Mouse (Mus musculus) gonadal fat pad, adult 2 months (tissue): ENCODE data around the gene Taf3. TPM values are rescaled to one million over a fixed set of nuclear protein-coding genes. Genes with fewer than 3 reads are reported as not detected.

Experiments used
- DNase-seq: peaks from one replicate; pipeline ENCODE4 v3.0.0-alpha.2; 2012; ENCODE audit warnings: low read depth
- polyA plus RNA-seq: library from polyadenylated mRNA; depleted of rRNA; stranded (reverse); fragments of >200 nt; gene quantifications from 2 replicates; pipeline ENCODE4 v1.2.3, GENCODE M21; 2012; rRNA removed

Taf3 gene
- polyA plus RNA-seq, 1 experiment: 7.7 TPM

DNA sequence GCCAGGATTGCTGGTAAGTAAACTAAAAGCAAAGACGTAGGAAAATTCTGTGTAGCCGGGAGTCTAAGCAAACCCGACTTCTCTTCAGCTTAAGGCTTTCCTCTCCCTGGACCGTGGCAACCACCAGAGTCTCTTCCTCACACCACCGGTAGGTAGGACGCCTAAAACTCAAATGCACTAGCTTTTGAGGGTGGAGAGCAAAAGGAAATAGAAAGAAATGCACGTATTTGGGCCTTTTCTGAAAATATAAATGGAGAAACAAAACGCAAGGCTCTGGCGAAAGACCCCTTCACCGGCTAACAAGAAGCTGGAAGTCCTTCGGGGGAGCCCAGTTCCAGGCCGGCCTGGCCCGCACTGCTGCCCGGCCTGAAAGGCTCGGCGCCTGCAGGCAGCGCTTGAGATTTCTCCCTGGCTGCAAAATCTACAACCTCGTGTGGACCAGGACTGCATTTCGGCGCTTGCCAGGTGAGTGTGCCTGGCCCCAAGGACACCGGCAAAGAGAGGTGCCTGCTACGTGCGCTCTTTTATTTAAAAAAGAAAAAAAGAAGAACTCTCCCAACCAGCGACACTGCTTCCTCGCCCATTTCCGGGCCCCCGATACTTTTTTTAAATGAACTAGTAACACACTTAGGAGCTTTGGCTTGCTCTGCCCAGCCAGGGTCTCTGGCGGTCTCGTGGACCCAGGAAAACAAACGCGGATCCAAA, 171.6 kb downstream of the Taf3 start:
- DNase-seq: no peak

DNA sequence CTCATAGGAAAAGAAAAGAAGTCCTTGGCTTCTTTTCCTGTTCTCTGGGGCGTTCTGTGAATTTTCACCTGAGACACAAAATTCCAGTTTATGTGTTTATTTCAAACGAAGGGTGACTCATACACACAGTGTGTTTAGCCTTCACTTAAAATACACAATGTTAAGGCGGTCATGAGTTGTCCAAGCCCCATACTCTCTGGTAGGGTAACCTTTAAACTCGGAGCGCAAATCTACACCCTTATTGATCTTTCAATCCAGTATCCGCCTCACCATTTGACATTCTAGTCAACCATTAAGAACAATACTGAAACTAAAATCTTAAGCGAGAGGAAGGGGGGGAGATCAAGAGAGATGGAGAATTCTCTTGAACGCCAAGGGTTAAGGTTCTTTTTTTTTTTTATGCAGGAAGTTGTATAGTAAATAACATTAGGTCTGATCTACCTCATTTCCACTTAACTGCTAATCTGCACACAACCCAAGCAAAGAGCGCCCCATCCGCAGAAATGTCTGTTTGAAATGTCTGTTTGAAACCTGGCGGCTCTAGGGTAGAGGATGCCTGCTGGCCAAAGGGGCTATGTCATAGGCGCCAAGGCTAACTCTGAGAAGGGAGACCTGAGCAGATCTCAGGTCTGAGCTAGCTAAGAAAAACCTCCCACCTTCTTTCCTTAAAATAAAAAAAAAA, 172.6 kb downstream of the Taf3 start:
- DNase-seq: no peak

DNA sequence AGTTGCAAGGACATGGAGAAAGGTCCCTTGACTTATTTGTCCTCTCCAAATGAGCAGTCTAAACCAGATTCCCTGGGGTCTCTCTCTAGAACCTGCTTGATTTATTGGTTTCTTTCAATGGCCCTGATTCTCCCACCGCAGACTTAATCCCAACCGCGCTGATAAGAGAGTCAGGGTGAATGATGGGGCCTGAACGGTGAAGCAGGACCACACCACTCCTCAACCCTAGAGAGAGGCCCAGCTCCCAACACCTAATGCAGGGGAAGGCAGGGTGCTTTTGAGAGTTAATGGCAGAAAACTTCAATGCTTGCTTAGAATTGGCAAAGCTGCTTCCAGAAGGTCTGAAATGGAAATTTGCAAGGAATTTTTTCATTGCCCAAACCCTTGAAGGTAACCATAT, 173.2 kb downstream of the Taf3 start:
- no peak for DNase-seq

DNA sequence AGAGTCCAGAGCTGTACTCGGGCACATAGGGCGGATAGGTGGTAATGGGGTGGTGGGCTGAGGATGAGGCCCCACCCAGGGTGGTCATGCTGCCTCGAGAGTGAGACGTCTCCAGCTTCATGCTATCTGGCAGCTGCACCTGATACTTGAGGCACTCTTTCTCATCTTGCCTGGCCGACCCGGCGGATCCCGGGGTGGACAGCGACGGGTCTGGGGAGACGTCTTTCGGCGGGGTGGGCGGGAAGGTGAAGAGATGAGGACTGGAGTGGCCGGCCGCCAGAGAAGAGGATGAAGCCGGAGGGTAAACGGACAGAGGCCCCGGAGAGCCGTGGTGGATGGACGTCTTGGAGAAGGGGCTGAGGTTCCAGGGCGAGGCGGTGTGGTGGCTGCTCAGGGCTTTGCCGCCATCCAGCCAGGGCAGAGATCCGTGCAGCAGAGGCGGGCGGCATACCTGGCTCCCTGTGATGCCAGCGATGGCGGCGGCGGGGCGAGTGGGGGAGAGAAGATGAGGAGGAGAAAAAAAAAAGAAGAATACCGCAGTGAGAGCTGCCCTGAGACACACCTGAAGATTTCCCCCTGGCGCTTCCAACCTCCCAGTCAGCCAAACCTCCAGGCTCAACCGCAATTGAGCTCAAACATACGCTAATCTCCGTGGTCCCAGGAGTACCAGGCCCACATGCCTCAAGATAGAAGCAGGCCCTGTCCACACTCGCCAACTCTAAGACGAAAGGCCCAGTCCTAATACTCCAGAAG, 173.8 kb downstream of the Taf3 start:
- no peak for DNase-seq

DNA sequence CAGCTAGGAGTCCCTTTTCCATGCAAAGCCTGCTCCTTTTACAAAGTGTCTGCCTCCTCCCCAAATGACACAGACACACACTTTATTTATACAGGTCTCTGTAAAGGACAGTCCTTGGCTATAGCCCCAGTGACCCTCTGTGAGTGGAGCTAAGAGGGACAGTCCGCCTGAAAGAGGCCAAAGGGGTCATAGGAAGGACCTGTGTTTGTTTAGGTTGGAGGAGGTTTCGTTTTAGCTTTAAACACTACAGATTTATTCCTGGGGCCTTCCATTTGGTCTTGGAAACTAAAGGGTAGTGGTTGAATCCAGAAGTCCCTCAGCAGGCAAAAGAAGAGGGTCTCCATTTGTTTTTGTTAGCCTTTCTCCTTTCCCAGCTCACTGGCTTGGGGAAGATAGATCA, 174.6 kb downstream of the Taf3 start:
- DNase-seq: no peak

DNA sequence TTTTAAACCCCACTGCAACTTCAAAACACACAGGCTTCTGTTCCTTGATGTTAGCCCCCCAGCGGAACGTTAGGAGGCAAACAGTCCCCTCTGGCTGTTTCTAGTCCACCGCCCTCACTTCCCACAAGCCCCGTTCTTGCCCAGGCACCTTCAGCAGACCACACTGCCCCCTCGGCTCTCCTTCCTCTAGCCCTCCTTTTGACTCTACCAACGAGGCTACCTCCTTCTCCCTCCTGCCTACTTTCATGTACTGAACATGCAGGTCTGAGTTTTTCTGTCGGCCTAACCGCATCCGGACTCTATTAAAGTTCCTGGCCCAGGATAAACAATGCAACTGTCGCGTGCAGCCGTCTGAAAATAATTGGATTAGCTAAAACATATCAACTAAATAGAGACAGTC, 175.7 kb downstream of the Taf3 start:
- no peak for DNase-seq

DNA sequence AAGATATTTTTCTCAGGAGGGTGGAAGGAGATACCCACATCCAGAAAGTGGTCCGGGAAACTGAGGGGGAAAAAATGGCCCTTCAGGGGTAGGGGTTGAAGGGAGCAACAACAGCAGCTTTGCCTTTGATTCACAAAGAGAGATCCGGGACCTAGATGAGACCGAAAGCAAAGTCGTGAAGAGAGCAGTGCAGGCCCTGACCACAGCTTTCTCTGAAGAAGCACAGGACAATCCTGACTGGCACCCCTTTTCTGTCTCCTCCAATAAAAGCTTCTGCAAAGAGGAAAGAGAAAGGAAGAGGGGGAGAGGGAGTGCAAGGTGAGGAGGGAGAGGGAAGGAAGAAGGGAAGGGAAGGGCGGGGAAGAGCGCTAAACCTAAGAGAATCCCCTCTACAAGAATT, 176.6 kb downstream of the Taf3 start:
- DNase-seq: no peak

DNA sequence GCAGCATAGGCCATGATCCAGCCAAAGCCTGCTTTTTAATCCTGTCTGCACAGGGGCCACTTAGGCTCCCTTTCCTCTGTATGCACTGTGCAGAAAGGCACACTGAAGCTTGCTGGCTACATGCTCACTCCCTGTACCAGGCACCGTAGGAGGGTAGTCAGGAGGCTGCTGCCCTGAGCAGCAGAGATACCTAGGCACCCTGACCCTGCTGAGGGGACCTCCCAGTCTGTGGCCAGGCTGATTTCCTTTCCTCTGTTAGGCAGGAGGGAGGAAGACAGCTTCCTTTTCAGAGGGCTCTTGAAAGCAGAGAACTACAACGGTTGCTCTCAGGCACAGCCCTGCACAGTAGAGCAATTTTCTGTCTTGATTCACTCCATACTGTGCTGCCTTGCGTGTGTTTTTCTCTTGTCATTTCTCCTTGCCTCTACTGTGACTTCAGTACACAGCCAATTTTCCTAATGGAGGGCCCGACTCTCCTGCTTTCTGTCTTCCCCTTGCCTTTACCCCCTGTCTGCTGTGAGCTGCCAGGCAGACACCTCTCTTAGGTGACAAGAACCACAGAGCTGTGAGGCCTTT, 177.2 kb downstream of the Taf3 start:
- no peak for DNase-seq

DNA sequence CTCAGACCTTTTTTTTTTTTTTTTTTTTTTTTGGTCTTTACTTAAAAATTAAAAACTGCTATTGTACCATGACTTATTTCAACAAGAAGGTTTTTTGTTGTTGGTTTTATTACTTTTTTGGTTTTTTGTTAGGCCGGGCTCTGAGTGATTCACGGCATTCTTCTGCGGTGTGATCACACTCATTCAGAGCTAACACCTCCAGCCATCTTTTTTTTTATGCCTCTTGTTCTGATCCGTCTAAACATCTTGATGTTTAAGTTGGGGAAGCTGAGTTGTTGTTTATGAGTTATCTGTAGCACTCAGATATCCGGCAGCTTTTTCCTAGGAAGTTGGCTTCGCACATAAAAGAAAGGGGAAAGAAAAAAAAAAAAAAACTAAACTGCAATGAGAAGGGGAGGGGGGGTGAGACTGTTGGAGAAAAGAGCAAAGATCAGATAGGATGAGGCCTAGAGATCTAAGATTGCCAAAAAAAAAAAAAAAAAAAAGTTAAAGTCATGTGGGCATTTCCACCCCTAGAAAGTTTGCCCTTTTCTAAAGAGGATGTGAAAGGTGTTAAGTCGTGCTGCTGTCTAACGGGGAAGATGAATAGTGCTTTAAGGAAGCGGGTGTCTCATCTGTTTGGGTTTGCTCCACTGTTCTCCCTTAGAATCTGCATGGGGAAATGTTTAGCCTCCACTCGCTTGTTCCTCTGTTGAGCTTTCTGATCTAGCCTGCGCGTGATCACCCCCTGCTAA, 181.1 kb downstream of the Taf3 start:
- DNase-seq: no peak

Other genes starting within 250 kb of the Taf3 start
- 3.6 and 4.0 TPM in 2 replicates for gene 4930412O13Rik, start 167.3 kb downstream of the Taf3 start, polyA plus RNA-seq
- 4.4 and 5.7 TPM in 2 replicates for gene 9230102O04Rik, start 159.1 kb downstream of the Taf3 start, polyA plus RNA-seq
- gene Gata3, start 158.6 kb downstream of the Taf3 start, polyA plus RNA-seq: 14.9 and 27.4 TPM in 2 replicates
- gene Atp5c1, start 31.9 kb upstream of the Taf3 start, polyA plus RNA-seq: 309 and 387 TPM in 2 replicates
- gene Kin, start 32.0 kb upstream of the Taf3 start, polyA plus RNA-seq: 4.8 and 5.0 TPM in 2 replicates
- 3.3 and 5.5 TPM in 2 replicates for gene Itih2, start 82.8 kb upstream of the Taf3 start, polyA plus RNA-seq
- 65.8 and 82.6 TPM in 2 replicates for gene Itih5, start 105.0 kb upstream of the Taf3 start, polyA plus RNA-seq